Mouse (Mus musculus) forebrain, embryonic 10.5 days (tissue): ENCODE results near the gene Gm15093. TPM values are rescaled to one million over a fixed set of nuclear protein-coding genes. Genes with fewer than 3 reads are reported as not detected.
"Not testable (repeated sequence)": the region's sequence is repeated elsewhere in the genome, so short reads cannot be mapped to it uniquely, and the experiment has no call there.

Experiments used
- DNase-seq: peaks from one replicate; pipeline ENCODE4 v3.0.0-alpha.2; 2017; ENCODE audit warnings: low spot score; ENCODE audit errors: extremely low spot score
- H3K27ac ChIP-seq: fragments of 300-500 bp; sonication (generic); 2 replicates; pipeline ENCODE4 v1.5.1; 2016; ENCODE audit warnings: mild to moderate bottlenecking
- H3K27me3 ChIP-seq: fragments of 300-500 bp; sonication (generic); 2 replicates; pipeline ENCODE4 v1.6.1; 2016; ENCODE audit warnings: mild to moderate bottlenecking; ENCODE audit not compliant: poor library complexity, severe bottlenecking
- H3K36me3 ChIP-seq: fragments of 300-500 bp; sonication (generic); replicated peaks from 2 replicates; pipeline ENCODE4 v1.6.1; 2016; ENCODE audit warnings: mild to moderate bottlenecking, moderate library complexity
- H3K4me1 ChIP-seq: fragments of 300-500 bp; sonication (generic); 2 replicates; pipeline ENCODE4 v1.6.1; 2016
- H3K4me3 ChIP-seq: fragments of 300-500 bp; sonication (generic); 2 replicates; pipeline ENCODE4 v1.5.1; 2016; ENCODE audit warnings: mild to moderate bottlenecking, moderate library complexity
- H3K9me3 ChIP-seq: fragments of 300-500 bp; sonication (generic); 2 replicates; pipeline ENCODE4 v1.6.1; 2016; ENCODE audit warnings: mild to moderate bottlenecking, moderate library complexity
- WGBS: fragments of 180-500 bp; shearing (Covaris S2); methylation state at CpG from one replicate; pipeline ENCODE4 v1.1.7; 2016; 5-methylcytosine and 5-hydroxymethylcytosine counted together
- polyA plus RNA-seq: library from polyadenylated mRNA; unstranded; fragments of >200 nt; fragmentation: Nextera tagmentation; extraction: Ambion mirVana; gene quantifications from 2 replicates; pipeline ENCODE4 v1.2.1, GENCODE M21; 2016

Gm15093 gene
- not detected in 2 replicates for polyA plus RNA-seq

GRCm38 (mm10) chrX:149272077-149272476, at the start of gene Gm15093:
Gm15093 (plus strand) TSS chrX:149272377.
- H3K27ac ChIP-seq, H3K4me3 ChIP-seq, H3K9me3 ChIP-seq, H3K4me1 ChIP-seq, H3K27me3 ChIP-seq, DNase-seq, H3K36me3 ChIP-seq: not testable (repeated sequence)
- no CpG with 5 or more reads among the region's 1 CpGs for WGBS

Other genes with a start within 250 kb of the Gm15093 start
- not detected in 2 replicates for gene Ott, start 198.1 kb upstream of the Gm15093 start, polyA plus RNA-seq
- not detected in 2 replicates for gene Gm15085, start 175.2 kb downstream of the Gm15093 start, polyA plus RNA-seq